Mouse (Mus musculus) hindlimb bud, embryonic 11.5 days (tissue): ENCODE measurements around the gene Bhmt2.

ENCODE experiments used
- DNase-seq: peaks from one replicate; pipeline ENCODE4 v3.0.0-alpha.2; 2012; ENCODE audit warnings: low read depth, low spot score; ENCODE audit errors: extremely low spot score

The Bhmt2 gene

GRCm38 (mm10) chr13:93674131-93674561 lies at the start of gene Bhmt2, which contains the start of gene Dmgdh:
TSS of gene Bhmt2 (minus strand) at chr13:93674302.
TSS of gene Dmgdh (plus strand) at chr13:93674433.
- no peak for DNase-seq

GRCm38 (mm10) chr13:93723455-93723854 lies 49.4 kb upstream of the Bhmt2 start:
- no peak for DNase-seq

DNA sequence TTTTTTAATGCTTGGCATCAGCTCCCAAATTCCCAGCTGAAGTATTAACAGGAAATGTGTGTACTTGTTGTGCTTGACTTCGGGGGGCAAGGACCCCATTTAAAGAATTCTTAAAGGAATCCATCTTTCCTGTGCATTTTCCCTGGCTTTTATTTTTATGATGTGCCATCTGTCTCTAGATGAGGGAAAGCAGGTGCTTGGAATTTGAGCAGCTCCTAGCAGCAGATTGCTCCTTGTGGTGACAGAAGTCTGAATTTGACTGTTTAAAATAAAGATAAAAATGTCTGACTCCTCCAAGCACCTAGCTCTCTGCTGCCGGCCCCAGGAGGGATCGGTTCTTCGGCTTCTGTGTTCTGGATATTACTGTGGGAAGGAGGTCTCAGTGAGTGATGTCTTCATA lies 47.8 kb upstream of the Bhmt2 start:
- no peak for DNase-seq

DNA sequence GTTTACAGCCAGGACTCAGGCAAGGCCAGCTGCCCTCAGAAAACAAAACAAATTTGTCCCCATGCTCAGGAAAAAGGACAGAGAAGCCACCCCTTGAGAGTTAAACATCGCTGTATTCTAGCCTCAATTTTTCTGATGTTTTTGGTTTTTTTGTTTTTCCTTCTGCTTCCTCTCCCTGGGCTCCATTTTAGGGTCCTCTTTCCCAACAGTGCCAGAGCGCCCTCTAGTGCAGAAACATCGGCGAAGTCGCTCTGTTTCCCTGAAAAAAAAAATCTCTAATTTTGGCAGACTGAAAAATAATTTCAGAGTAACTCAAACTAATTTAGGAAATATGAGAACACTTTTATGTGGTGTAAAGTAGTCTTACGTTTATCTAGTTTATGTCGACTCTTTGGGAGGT lies 44.8 kb upstream of the Bhmt2 start:
- peak; percentile 37 for DNase-seq

DNA sequence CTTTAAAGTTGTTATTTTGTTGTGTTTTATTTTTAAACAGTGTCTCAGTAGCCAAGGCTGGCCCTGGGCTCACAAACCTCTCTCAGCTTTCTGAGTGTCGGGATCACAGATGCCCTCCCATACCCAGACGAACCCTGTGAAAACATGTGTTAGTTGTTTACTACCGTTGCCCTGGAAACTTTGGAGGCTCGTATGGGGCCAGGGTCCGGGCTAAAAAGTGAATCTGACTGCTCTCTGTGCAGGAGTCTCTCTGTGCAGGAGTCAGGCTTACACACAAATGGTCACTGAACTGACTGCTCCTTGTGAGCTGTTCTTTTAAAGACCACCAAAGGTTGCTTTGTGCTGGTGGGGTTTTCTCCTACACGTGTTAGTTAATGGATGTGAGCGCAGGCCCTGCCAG lies 43.0 kb upstream of the Bhmt2 start:
- DNase-seq, result no peak

DNA sequence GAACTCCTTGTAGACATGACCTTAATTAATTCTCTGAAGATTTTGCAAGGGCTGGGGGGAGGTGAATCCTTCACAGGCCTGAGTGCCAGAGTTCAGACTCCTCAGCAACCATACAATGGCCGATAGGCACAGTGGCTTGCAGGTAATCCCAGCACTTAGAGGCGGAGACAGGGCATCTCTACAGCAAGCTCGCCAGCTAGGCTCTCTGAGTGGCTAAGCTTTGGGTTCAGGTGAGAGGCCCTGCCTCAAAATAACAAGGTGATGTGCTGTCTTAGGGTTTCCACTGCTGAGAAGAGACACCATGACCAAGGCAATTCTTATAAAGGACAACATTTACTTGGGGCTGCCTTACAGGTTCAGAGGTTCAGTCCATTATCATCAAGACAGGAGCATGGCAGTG lies 39.7 kb upstream of the Bhmt2 start:
- no peak for DNase-seq

GRCm38 (mm10) chr13:93712362-93712761 lies 38.3 kb upstream of the Bhmt2 start:
- DNase-seq, result no peak

DNA sequence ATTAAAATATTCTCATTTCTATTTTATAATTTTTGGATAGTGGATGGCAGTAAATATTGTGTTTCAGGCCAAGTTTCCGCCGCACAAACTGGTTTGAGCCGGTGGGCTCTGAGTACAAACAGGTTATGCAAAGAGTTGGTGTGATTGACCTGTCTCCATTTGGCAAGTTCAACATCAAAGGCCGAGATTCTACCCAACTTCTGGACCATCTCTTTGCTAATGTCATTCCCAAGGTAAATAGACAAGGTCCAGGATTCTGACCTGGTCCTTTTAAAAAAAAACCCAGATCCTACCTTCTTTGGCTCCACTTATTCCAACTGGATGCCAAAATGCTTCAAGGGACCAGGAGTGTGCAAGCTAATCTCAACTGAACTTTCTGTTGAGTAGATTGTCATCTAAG lies 37.1 kb upstream of the Bhmt2 start:
- no peak for DNase-seq

DNA sequence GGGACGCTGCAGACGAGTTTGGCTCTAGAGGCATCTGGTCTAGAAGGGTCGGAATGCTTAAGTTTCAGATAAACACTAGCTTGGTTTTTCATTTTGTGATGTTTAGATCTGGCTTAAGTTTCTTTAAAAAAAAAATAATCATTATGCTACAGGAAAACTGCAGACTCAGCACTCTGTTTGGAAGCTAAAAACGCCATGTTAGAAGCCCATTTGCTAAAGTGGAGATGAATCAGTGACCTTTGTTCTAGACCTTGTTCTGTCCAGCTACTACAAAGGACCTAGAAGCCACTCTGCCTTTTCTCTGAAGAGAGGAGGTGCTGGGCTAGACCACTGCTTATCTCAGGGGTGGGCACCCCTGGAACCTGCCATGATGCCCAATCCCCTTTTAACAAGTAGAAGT lies 36.2 kb upstream of the Bhmt2 start:
- DNase-seq, result no peak

DNA sequence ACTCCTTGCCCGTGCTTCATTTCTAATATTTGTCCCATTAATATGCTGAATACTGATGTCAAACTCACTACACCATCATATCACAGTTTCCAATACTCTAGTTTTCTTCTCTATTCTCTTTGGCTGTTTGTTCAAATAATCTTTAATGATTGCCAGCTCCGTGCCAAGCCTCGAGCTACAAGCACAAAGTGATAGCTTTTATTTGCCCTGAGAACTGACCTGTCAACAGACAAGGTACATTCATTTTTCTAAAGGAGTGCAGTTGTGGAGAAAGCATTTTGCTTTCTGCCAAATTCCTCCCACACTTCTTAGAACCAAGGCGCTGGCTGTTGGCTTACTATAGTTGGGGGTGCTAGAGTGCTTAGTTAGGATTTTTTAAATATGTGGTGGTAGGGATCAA lies 33.2 kb upstream of the Bhmt2 start:
- no peak for DNase-seq

- no peak for DNase-seq
These were observed 31.6 kb upstream of the Bhmt2 start for GRCm38 (mm10) chr13:93705697-93706096.

- DNase-seq, result no peak
These were observed 24.8 kb upstream of the Bhmt2 start for GRCm38 (mm10) chr13:93698866-93699265.

- no peak for DNase-seq
These were observed 16.7 kb upstream of the Bhmt2 start for GRCm38 (mm10) chr13:93690821-93691220.

GRCm38 (mm10) chr13:93689566-93689965 lies 15.5 kb upstream of the Bhmt2 start:
- no peak for DNase-seq

- DNase-seq, result no peak
These were observed 13.2 kb upstream of the Bhmt2 start for GRCm38 (mm10) chr13:93687321-93687720.

DNA sequence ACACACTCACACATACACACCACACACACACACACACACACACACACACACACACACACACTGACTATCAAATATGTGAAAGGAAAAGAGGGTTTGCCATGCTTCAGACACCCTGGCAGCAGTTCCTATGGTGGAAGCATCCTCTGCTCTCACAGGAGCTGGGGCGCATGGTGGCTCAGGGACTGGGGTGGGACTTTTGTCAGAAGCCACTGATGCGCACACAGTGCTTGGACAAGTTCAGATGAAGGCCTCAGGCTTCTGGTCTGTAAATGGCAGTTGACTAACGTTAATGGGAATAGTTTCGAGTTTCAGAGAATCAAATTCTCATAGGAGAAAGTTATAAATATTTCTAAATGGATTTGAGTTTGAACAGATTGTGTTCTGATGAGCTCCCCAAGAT lies 11.1 kb upstream of the Bhmt2 start:
- DNase-seq, result no peak

DNA sequence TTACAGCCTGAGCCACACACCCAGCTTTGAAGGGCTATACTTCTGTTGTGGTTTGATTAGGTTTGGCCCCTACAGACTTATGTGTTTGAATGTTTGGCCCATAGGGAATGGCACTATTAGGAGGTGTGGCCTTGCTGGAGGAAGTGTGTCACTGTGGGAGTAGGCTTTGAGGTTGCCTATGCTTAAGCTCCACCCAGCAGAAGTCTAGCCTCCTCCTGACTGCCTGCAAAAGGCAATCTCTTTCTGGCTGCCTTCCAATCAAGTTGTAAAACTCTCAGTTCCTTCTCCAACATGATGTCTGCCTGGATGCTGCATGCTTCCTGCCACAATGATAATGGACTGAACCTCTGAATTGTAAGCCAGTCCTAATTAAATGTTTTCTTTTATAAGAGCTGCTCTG lies 9.2 kb upstream of the Bhmt2 start:
- DNase-seq, result no peak

- no peak for DNase-seq
These were observed 2.8 kb upstream of the Bhmt2 start for GRCm38 (mm10) chr13:93676864-93677263.

- DNase-seq, result no peak
These were observed 806 bp downstream of the Bhmt2 start for GRCm38 (mm10) chr13:93673296-93673695.

DNA sequence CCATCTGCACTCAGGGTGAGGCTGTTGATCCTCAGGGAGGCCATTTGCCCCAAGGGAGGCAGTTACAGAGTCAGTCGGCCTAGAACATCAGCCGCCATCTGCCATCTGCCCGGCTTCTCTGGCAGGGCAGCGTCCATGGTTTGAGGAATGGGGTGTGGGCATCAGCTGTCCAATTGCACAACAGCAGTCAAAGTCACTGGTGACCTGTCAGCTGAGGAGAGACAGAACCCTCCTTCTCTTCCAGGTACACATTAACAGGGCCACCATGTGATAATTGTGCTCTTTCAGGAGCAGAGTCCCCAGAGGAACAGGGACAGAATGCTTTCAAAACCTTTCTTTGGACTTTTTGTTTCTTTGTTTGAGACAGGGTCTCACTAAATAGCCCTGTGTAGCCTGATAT lies 1.7 kb downstream of the Bhmt2 start:
- no peak for DNase-seq

GRCm38 (mm10) chr13:93667586-93667985 lies 6.5 kb downstream of the Bhmt2 start:
- DNase-seq, result no peak

DNA sequence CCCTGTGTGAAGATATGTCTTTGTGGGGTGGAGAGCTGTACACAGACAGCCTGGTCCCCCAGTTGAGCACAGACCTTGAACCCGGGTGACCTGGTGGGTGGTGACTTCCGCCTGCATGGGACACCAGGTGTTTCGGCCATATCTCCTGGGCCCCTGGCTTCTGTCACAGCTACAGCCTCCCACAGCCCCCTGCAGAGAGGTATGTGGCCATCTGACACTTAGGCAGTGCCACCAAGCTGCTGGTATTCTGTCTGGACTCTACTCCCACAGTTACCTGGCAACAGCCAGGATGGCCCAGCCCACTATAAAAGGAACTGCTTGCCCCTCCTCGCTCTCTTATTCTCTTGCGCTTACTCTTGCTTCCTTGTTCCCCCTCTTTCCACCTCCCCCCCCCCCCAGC lies 16.2 kb downstream of the Bhmt2 start:
- DNase-seq, result no peak

DNA sequence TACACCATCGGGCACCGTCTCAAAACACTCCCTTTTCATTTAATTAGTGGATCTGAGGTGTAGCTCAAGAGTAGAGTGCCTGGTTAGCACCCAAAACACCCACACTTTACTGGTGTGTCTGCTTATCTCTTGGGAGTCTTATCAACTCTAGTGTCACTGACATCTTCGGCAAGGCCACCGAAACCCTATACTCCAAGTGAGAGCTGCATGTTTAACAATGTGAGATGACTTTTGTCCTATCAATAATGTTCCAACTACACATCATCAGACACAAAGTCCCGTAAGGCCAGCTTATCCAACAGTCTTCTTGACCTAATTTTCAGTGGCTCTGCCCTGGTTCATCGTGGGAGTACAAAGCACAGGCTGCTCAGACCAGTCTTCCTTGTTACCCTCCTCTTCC lies 20.7 kb downstream of the Bhmt2 start:
- DNase-seq, result no peak
